8 mouse cellular contexts compared by ENCODE assay signal in the genomic region with DNA sequence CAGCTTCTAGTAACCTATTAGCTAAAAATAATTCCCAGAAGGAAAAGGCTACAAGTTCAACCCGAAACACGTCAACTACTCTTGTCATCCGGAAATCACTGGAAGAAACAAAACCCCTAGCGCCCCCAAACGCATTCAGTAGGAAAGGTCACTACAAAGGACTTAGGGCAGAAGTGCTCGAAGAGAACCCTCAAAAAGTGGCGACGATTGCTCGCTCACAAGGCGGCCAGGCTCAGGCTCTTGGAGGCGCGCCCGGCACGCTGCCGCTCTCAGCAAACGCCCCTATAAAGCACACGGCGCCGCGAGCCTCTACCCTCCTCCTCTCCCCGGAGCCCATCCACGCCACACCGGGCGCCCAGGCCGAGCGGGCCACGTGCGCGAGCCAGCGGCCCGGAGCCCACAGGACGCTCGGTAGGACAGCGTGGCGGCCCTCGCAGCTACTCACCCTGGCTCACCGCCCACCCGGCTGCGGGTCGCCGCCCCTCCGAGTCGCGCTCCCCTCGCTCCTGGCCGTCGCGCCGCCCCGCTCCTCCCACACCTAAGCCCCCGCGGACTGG. TPM values are rescaled to one million over a fixed set of nuclear protein-coding genes. Genes with fewer than 3 reads are reported as not detected.
DNase-seq lines count a peak whose midpoint lies in the region; ATAC-seq and TF ChIP-seq lines count a peak whose summit lies in the region.

No protein-coding gene starts in this region.

- DNase-seq in cerebellum, adult 8-10 months: peak; percentile 46
- DNase-seq in cerebellum, postnatal 4 days (ENCODE audit: low spot score in 2 of 2): no peak
- peak; percentile 61 for DNase-seq in MN1 (ENCODE audit: low spot score)
- peak; percentile 62 for DNase-seq in embryonic facial prominence, embryonic 11.5 days (ENCODE audit: low spot score)
- DNase-seq in kidney, postnatal 10 days: peak; percentile 77
- DNase-seq in lung, adult 2 months: no peak

- no peaks in the 10 kb centered on the region for H3K27me3 ChIP-seq in embryonic facial prominence, embryonic 11.5 days (ENCODE audit: control insufficient read depth, insufficient read depth, low read length)
- H3K27me3 ChIP-seq in heart, embryonic 13.5 days (replicated peaks): no peaks in the 10 kb centered on the region
- H3K27me3 ChIP-seq in neural tube, embryonic 15.5 days (replicated peaks): no peaks in the 10 kb centered on the region

- peak overlapping the region; percentile 61 for H3K4me2 ChIP-seq in embryonic facial prominence, embryonic 11.5 days (ENCODE audit: low read depth, low read length)
- peak overlapping the region; percentile 83 for H3K4me2 ChIP-seq in heart, embryonic 13.5 days
- peak overlapping the region; percentile 75 for H3K4me2 ChIP-seq in neural tube, embryonic 15.5 days

- TF ChIP-seq POLR2A in lung, adult 2 months (IDR thresholded peaks at IDR 0.05; ENCODE audit: borderline replicate concordance, extremely low read depth, low read depth, low read length): no peak

- WGBS in embryonic facial prominence, embryonic 11.5 days: under 1% methylated on average over 43 of the region's 52 CpGs
- WGBS in heart, embryonic 13.5 days: under 1% methylated on average over 49 of the region's 52 CpGs
- WGBS in lung, adult 2 months: under 1% methylated on average over 52 of the region's 52 CpGs
- WGBS in neural tube, embryonic 15.5 days: 1% methylated on average over 49 of the region's 52 CpGs

- H3K9ac ChIP-seq in embryonic facial prominence, embryonic 11.5 days (replicated peaks; ENCODE audit: low read length): peak overlapping the region; percentile 93
- H3K9ac ChIP-seq in heart, embryonic 13.5 days: peak overlapping the region; percentile 98
- peak overlapping the region; percentile 89 for H3K9ac ChIP-seq in neural tube, embryonic 15.5 days (replicated peaks)

- H3K27ac ChIP-seq in embryonic facial prominence, embryonic 11.5 days (replicated peaks; ENCODE audit: low read depth, low read length): peak overlapping the region; percentile 82
- H3K27ac ChIP-seq in heart, embryonic 13.5 days (replicated peaks): peak overlapping the region; percentile 98
- H3K27ac ChIP-seq in neural tube, embryonic 15.5 days (replicated peaks): peak overlapping the region; percentile 93

- peaks cover 5% of the 10 kb centered on the region; the same call in 1 of the 2 replicates for H3K4me1 ChIP-seq in embryonic facial prominence, embryonic 11.5 days (ENCODE audit: control insufficient read depth, insufficient read depth, low read length)
- peaks cover 56% of the 10 kb centered on the region for H3K4me1 ChIP-seq in heart, embryonic 13.5 days
- H3K4me1 ChIP-seq in lung, adult 2 months (ENCODE audit: control insufficient read depth, insufficient read depth, low read length): peaks cover 11% of the 10 kb centered on the region
- H3K4me1 ChIP-seq in neural tube, embryonic 15.5 days: peaks cover 54% of the 10 kb centered on the region

- H3K36me3 ChIP-seq in embryonic facial prominence, embryonic 11.5 days (replicated peaks; ENCODE audit: control insufficient read depth, insufficient read depth, low read depth, low read length): no peaks in the 10 kb centered on the region; the same call in 1 of the 2 replicates
- H3K36me3 ChIP-seq in heart, embryonic 13.5 days: peaks cover 14% of the 10 kb centered on the region
- H3K36me3 ChIP-seq in neural tube, embryonic 15.5 days: no peaks in the 10 kb centered on the region

- peak; percentile 72 for ATAC-seq in embryonic facial prominence, embryonic 11.5 days (replicated peaks; ENCODE audit: insufficient number of reproducible peaks, low FRiP score, low TSS enrichment, low read depth)
- ATAC-seq in heart, embryonic 13.5 days (ENCODE audit: extremely low read depth, insufficient number of reproducible peaks, low FRiP score, low TSS enrichment): peak; percentile 56
- ATAC-seq in neural tube, embryonic 15.5 days (ENCODE audit: low FRiP score): peak; percentile 67

- H3K9me3 ChIP-seq in embryonic facial prominence, embryonic 11.5 days (replicated peaks; ENCODE audit: control insufficient read depth, low read length): no peaks in the 10 kb centered on the region
- H3K9me3 ChIP-seq in heart, embryonic 13.5 days: no peaks in the 10 kb centered on the region
- H3K9me3 ChIP-seq in neural tube, embryonic 15.5 days (replicated peaks): no peaks in the 10 kb centered on the region

- H3K4me3 ChIP-seq in embryonic facial prominence, embryonic 11.5 days (ENCODE audit: low read depth, low read length): peak overlapping the region; percentile 96
- H3K4me3 ChIP-seq in heart, embryonic 13.5 days: peak overlapping the region; percentile 99
- H3K4me3 ChIP-seq in lung, adult 2 months (replicated peaks; ENCODE audit: extremely low read depth, low read depth, low read length): peak overlapping the region; percentile 85
- H3K4me3 ChIP-seq in neural tube, embryonic 15.5 days (replicated peaks): peak overlapping the region; percentile 100

- TF ChIP-seq CTCF in lung, adult 2 months (IDR thresholded peaks at IDR 0.05; ENCODE audit: insufficient read depth, low read length): no peak

RNA-seq across cellular contexts. Expression of a gene that starts 0.9 kb away (rescaled TPM):
- 60.4 and 65.6 TPM in 2 replicates for polyA plus RNA-seq in embryonic facial prominence, embryonic 11.5 days (2014; fragmentation: Nextera tagmentation; extraction: Ambion mirVana)
- 60.6 and 68.6 TPM in 2 replicates for polyA plus RNA-seq in heart, embryonic 13.5 days (2015; fragmentation: Nextera tagmentation; extraction: Ambion mirVana)
- polyA plus RNA-seq in lung, adult 2 months (2012; rRNA removed): 46.6 and 63.4 TPM in 2 replicates
- 56.4 and 61.7 TPM in 2 replicates for polyA plus RNA-seq in neural tube, embryonic 15.5 days (2015; fragmentation: Nextera tagmentation; extraction: Ambion mirVana)

RNA-seq across cellular contexts. Expression of a gene that starts 36.4 kb away (rescaled TPM):
- 17.8 and 19.3 TPM in 2 replicates for polyA plus RNA-seq in embryonic facial prominence, embryonic 11.5 days (2014; fragmentation: Nextera tagmentation; extraction: Ambion mirVana)
- 19.8 and 23.4 TPM in 2 replicates for polyA plus RNA-seq in heart, embryonic 13.5 days (2015; fragmentation: Nextera tagmentation; extraction: Ambion mirVana)
- polyA plus RNA-seq in lung, adult 2 months (2012; rRNA removed): 29.2 and 34.4 TPM in 2 replicates
- 23.6 and 23.9 TPM in 2 replicates for polyA plus RNA-seq in neural tube, embryonic 15.5 days (2015; fragmentation: Nextera tagmentation; extraction: Ambion mirVana)

RNA-seq across cellular contexts. Expression of a gene that starts 47.7 kb away (rescaled TPM):
- polyA plus RNA-seq in embryonic facial prominence, embryonic 11.5 days (2014; fragmentation: Nextera tagmentation; extraction: Ambion mirVana): 30.7 and 33.7 TPM in 2 replicates
- 30.9 and 35.9 TPM in 2 replicates for polyA plus RNA-seq in heart, embryonic 13.5 days (2015; fragmentation: Nextera tagmentation; extraction: Ambion mirVana)
- 10.8 and 14.3 TPM in 2 replicates for polyA plus RNA-seq in lung, adult 2 months (2012; rRNA removed)
- polyA plus RNA-seq in neural tube, embryonic 15.5 days (2015; fragmentation: Nextera tagmentation; extraction: Ambion mirVana): 37.8 and 38.4 TPM in 2 replicates

RNA-seq across cellular contexts. Expression of a gene that starts 53.7 kb away (rescaled TPM):
- 50.4 and 58.1 TPM in 2 replicates for polyA plus RNA-seq in embryonic facial prominence, embryonic 11.5 days (2014; fragmentation: Nextera tagmentation; extraction: Ambion mirVana)
- 73.6 and 78.1 TPM in 2 replicates for polyA plus RNA-seq in heart, embryonic 13.5 days (2015; fragmentation: Nextera tagmentation; extraction: Ambion mirVana)
- 29.4 and 48.0 TPM in 2 replicates for polyA plus RNA-seq in lung, adult 2 months (2012; rRNA removed)
- polyA plus RNA-seq in neural tube, embryonic 15.5 days (2015; fragmentation: Nextera tagmentation; extraction: Ambion mirVana): 30.4 and 47.4 TPM in 2 replicates

Comparison
In these comparisons a context has a peak if more than half of its experiments do, and no peak if none do; other contexts are left out.
1. DNase-seq: peak in cerebellum, adult 8-10 months (single experiment), MN1 (single experiment), embryonic facial prominence, embryonic 11.5 days (single experiment) and kidney, postnatal 10 days (single experiment); none in cerebellum, postnatal 4 days (0 of 2) and lung, adult 2 months (single experiment).
2. Peak in every context shown above with its lines, with median percentiles within 50 percentile points of each other: ATAC-seq, H3K27ac ChIP-seq, H3K4me2 ChIP-seq, H3K4me3 ChIP-seq and H3K9ac ChIP-seq.